Mouse (Mus musculus): ENCODE data around the gene Prr15l. TPM values are rescaled to one million over a fixed set of nuclear protein-coding genes. Genes with fewer than 3 reads are reported as not detected.

The Prr15l gene
- polyA plus RNA-seq, 1 experiment from 2014 or later, result 0.35 TPM

DNA sequence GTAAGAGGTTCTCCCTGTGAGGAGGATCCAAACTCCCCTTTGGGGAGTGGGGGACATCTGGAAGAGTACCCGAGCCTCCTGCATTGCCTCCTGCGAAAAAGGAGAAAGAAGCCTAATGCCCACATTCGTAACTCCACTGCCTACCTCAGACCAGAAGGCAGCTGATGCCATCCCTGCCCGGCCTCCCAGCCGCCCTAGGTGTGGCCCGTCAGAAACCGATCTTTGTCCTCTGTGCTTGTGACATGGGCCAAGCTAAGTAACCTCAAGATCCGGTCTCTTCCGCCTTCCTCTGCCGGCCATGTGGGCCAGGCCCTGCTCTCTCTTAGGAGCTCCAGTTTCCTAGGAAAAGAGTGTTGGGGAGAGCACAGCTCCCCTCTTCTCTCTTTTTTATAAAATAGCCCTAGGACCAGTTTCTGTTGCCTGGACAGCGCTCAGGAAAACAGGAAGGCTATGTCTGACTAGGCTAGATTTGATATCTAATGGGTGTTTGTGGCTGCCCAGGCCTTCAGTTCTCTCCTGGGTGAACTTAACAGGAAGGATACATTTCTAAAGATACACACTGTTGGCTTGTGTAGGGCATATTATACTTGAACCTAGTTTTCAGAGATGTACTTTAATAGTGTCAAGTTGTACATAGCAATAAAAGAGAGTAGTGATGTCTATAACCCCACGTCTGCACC lies 2.3 kb upstream of the Prr15l start:
- Histone ChIP-seq H3K9me3 (no peaks in the 10 kb centered on the region), H3K36me3 (no peaks in the 10 kb centered on the region), H3K4me1 (replicated peaks) (no peaks in the 10 kb centered on the region), H3K4me2 (no peak overlapping the region), H3K27ac (replicated peaks) (no peak overlapping the region), H3K9ac (no peak overlapping the region), H3K27me3 (peaks cover 13% of the 10 kb centered on the region; the same call in 1 of the 2 replicates), H3K4me3 (no peak overlapping the region)
- 90% methylated on average over 12 of the region's 12 CpGs for WGBS
- no peak for ATAC-seq (ENCODE audit: low FRiP score, low read depth)

GRCm38 (mm10) chr11:96926587-96926986 lies 1.3 kb upstream of the Prr15l start:
- WGBS, result 83% methylated on average over 5 of the region's 5 CpGs
- Histone ChIP-seq H3K9ac (no peak overlapping the region), H3K27me3 (peaks cover 13% of the 10 kb centered on the region; the same call in 1 of the 2 replicates), H3K36me3 (no peaks in the 10 kb centered on the region), H3K4me2 (no peak overlapping the region), H3K4me1 (replicated peaks) (no peaks in the 10 kb centered on the region), H3K9me3 (no peaks in the 10 kb centered on the region), H3K27ac (replicated peaks) (no peak overlapping the region), H3K4me3 (no peak overlapping the region)
- no peak for ATAC-seq (ENCODE audit: low FRiP score, low read depth)

GRCm38 (mm10) chr11:96928691-96929090 lies 787 bp downstream of the Prr15l start:
- no peaks in the 10 kb centered on the region for H3K4me1 ChIP-seq (replicated peaks)
- H3K4me3 ChIP-seq, result no peak overlapping the region
- H3K9ac ChIP-seq, result no peak overlapping the region
- H3K27me3 ChIP-seq, result peaks cover 13% of the 10 kb centered on the region; the same call in 1 of the 2 replicates
- H3K4me2 ChIP-seq, result no peak overlapping the region
- no peak overlapping the region for H3K27ac ChIP-seq (replicated peaks)
- H3K36me3 ChIP-seq, result no peaks in the 10 kb centered on the region
- WGBS, result 12% methylated on average over 5 of the region's 5 CpGs
- ATAC-seq (ENCODE audit: low FRiP score, low read depth), result no peak
- no peaks in the 10 kb centered on the region for H3K9me3 ChIP-seq

- H3K4me1 ChIP-seq (replicated peaks), result no peaks in the 10 kb centered on the region
- no peak for ATAC-seq (ENCODE audit: low FRiP score, low read depth)
- no peak overlapping the region for H3K27ac ChIP-seq (replicated peaks)
- no peak overlapping the region for H3K4me2 ChIP-seq
- WGBS, result 23% methylated on average over 13 of the region's 13 CpGs
- no peak overlapping the region for H3K9ac ChIP-seq
- H3K36me3 ChIP-seq, result no peaks in the 10 kb centered on the region
- H3K9me3 ChIP-seq, result no peaks in the 10 kb centered on the region
- no peak overlapping the region for H3K4me3 ChIP-seq
- peaks cover 13% of the 10 kb centered on the region; the same call in 1 of the 2 replicates for H3K27me3 ChIP-seq
Measured at GRCm38 (mm10) chr11:96929096-96929765, 1.3 kb downstream of the Prr15l start.

DNA sequence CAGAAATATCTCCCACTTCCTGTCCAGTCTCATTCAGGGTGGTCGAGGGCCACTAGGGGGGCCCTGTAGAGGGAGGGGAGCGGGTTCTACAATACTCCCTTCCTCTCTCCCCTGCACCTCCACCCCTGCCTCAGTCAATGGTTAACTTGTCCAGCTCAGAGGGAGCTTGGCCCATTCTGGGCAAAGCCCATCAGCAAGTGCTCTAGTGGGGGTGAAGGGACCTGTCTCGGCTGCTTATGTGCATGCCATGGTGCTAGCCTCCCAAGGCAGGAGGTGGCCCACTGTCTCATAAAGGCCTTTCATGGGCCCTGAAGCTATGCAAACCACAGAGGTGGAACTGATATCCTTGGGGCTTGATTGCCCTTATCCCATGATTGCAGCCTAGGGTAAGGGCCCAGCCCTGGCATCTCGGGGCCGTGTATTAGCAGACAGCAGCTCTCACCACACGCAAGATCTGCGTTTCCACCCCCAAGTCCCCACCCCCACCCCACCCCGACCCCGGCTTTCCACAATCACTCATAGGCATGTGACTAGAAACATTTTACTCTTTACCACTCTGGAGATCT lies 1.9 kb downstream of the Prr15l start:
- no peak overlapping the region for H3K9ac ChIP-seq
- H3K9me3 ChIP-seq, result no peaks in the 10 kb centered on the region
- H3K4me3 ChIP-seq, result no peak overlapping the region
- H3K27me3 ChIP-seq, result peaks cover 13% of the 10 kb centered on the region; the same call in 1 of the 2 replicates
- no peak overlapping the region for H3K27ac ChIP-seq (replicated peaks)
- WGBS, result 65% methylated on average over 9 of the region's 9 CpGs
- H3K4me2 ChIP-seq, result no peak overlapping the region
- ATAC-seq (ENCODE audit: low FRiP score, low read depth), result no peak
- no peaks in the 10 kb centered on the region for H3K36me3 ChIP-seq
- H3K4me1 ChIP-seq (replicated peaks), result no peaks in the 10 kb centered on the region

GRCm38 (mm10) chr11:96931327-96932062 lies 3.6 kb downstream of the Prr15l start:
- H3K27me3 ChIP-seq, result peaks cover 13% of the 10 kb centered on the region; the same call in 1 of the 2 replicates
- H3K4me3 ChIP-seq, result no peak overlapping the region
- H3K4me2 ChIP-seq, result no peak overlapping the region
- H3K9me3 ChIP-seq, result no peaks in the 10 kb centered on the region
- no peaks in the 10 kb centered on the region for H3K4me1 ChIP-seq (replicated peaks)
- no peak overlapping the region for H3K9ac ChIP-seq
- ATAC-seq (ENCODE audit: low FRiP score, low read depth), result no peak
- WGBS, result 64% methylated on average over 8 of the region's 8 CpGs
- H3K27ac ChIP-seq (replicated peaks), result no peak overlapping the region
- H3K36me3 ChIP-seq, result no peaks in the 10 kb centered on the region

GRCm38 (mm10) chr11:96933562-96934276 lies 5.8 kb downstream of the Prr15l start:
- Histone ChIP-seq H3K9ac (no peak overlapping the region), H3K9me3 (no peaks in the 10 kb centered on the region), H3K4me2 (no peak overlapping the region), H3K36me3 (no peaks in the 10 kb centered on the region), H3K4me1 (replicated peaks) (no peaks in the 10 kb centered on the region), H3K27ac (replicated peaks) (no peak overlapping the region), H3K4me3 (no peak overlapping the region), H3K27me3 (peaks cover 9% of the 10 kb centered on the region; the same call in 1 of the 2 replicates)
- no peak for ATAC-seq (ENCODE audit: low FRiP score, low read depth)
- 92% methylated on average over 13 of the region's 13 CpGs for WGBS

DNA sequence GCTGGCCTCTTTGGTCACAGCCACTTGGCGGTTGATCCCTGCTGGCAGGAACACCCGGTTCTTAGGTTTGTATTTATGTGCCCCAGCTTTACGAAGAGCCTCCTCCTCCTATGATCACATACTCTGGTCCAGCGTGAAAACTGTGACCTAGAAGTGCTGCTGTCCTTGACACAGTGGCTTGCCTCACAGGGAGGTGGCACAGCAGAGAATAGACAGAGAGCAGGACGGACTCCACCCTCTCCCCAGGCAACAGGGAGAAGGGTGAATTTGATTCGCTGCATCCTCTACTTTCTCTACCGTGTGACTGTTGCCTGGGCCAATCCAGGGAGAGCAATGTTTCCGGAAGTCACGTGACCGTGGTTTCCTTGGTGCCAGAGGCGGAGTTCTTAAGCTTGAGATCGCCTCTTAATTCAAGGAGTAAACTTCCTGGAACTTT lies 7.0 kb downstream of the Prr15l start:
- no peak overlapping the region for H3K4me3 ChIP-seq
- 18% methylated on average over 12 of the region's 12 CpGs for WGBS
- H3K36me3 ChIP-seq, result no peaks in the 10 kb centered on the region
- peak overlapping the region; percentile 30 for H3K4me2 ChIP-seq
- no peak overlapping the region for H3K27ac ChIP-seq (replicated peaks)
- H3K9ac ChIP-seq, result no peak overlapping the region
- no peaks in the 10 kb centered on the region for H3K27me3 ChIP-seq
- ATAC-seq (ENCODE audit: low FRiP score, low read depth), result peak; percentile 81; the same call in 1 of the 2 replicates
- no peaks in the 10 kb centered on the region for H3K9me3 ChIP-seq
- H3K4me1 ChIP-seq (replicated peaks), result no peaks in the 10 kb centered on the region

- H3K4me3 ChIP-seq, result no peak overlapping the region
- H3K4me1 ChIP-seq (replicated peaks), result no peaks in the 10 kb centered on the region
- H3K27ac ChIP-seq (replicated peaks), result no peak overlapping the region
- H3K27me3 ChIP-seq, result no peaks in the 10 kb centered on the region
- no peak overlapping the region for H3K4me2 ChIP-seq
- WGBS, result 88% methylated on average over 9 of the region's 9 CpGs
- no peak for ATAC-seq (ENCODE audit: low FRiP score, low read depth)
- H3K9ac ChIP-seq, result no peak overlapping the region
- H3K9me3 ChIP-seq, result no peaks in the 10 kb centered on the region
- no peaks in the 10 kb centered on the region for H3K36me3 ChIP-seq
Measured at GRCm38 (mm10) chr11:96935872-96936650, 8.2 kb downstream of the Prr15l start.

DNA sequence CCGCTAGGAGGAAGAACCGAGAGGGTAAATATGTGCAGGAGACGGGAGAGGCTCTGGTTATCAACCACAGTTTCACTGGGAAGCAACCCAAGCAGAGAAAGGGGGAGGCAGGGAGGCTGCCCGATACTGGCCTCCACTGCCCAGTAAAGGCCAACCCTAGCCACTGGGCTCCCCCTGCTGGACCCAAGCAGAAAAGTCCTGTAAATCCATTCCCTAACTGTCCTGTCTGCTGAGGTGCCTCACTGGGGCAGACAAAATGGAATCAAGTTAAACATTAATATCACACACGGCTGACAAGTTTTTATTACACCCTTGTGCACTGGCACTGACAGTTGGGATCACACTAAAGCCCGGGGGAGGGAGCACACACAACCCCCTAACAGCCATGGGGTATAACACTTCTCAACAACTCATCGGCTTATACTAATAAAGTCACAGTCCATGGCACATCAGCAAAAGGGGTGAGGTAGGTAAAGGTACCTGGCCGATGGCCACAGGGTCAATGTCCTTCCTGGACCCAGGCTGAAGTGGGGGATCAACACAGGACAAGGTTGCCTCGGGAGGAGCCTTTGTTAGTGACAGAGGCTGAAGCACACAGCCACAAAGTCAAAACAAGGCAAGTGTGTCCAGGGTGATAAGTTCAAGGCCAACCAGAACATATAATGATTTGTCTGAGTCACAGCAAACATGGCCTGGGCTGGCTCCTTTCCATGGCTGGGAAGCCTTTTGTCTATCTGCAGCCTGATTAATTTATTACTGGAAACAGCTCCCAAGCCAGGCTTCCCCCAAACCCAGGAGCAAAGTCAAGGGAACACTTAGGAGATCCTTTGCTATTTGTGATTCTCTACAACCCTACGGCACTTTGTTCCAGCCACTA lies 9.9 kb downstream of the Prr15l start:
- Histone ChIP-seq H3K27me3 (no peaks in the 10 kb centered on the region), H3K4me2 (no peak overlapping the region), H3K27ac (replicated peaks) (no peak overlapping the region), H3K4me3 (no peak overlapping the region), H3K9ac (no peak overlapping the region), H3K4me1 (replicated peaks) (0 out of 2 replicates have a peak, but pooled peaks cover under 1% of the 10 kb centered on the region), H3K36me3 (no peaks in the 10 kb centered on the region), H3K9me3 (no peaks in the 10 kb centered on the region)
- 56% methylated on average over 10 of the region's 10 CpGs for WGBS
- ATAC-seq (ENCODE audit: low FRiP score, low read depth), result no peak

All from hindbrain, embryonic 15.5 days (tissue).